Mouse (Mus musculus) gastrocnemius, postnatal 36 days (tissue): ENCODE measurements at regions not wholly inside any gene's neighbourhood (a gene's known extent, or its start where the extent isn't known, plus 50 kb on each side); places are given as distances from the start of the nearest gene placed in this dataset.

Source experiments
- DNase-seq, 2 experiments: peaks; one replicate each; pipeline ENCODE4 v3.0.0; 2022
- intact Hi-C: fragments of 180-260 bp; cut with DNase I; formaldehyde crosslinking; loops from one replicate; pipeline ENCODE4 v1.15.1; 2025

- no peak for DNase-seq
- intact Hi-C loops = no loop called here
These were observed 79.1 kb upstream of the Pja1 start for GRCm38 (mm10) chrX:99550057-99550760.

GRCm38 (mm10) chrX:99548284-99549019, 77.4 kb upstream of the Pja1 start:
- intact Hi-C loops = no loop called here
- DNase-seq = no peak

GRCm38 (mm10) chrX:99544410-99544809, 73.3 kb upstream of the Pja1 start:
- intact Hi-C loops = loop anchor here (5.0 kb wide), 1 partner anchor 557 kb away; no protein-coding TSS in a partner anchor
- DNase-seq = no peak

- intact Hi-C loops = loop anchor here (5.0 kb wide), 1 partner anchor 555 kb away; no protein-coding TSS in a partner anchor
- no peak for DNase-seq
These were observed 70.8 kb upstream of the Pja1 start for GRCm38 (mm10) chrX:99541916-99542315.

GRCm38 (mm10) chrX:99540087-99540576, 69.1 kb upstream of the Pja1 start:
- no peak for DNase-seq
- intact Hi-C loops = loop anchor here (5.0 kb wide), 1 partner anchor 553 kb away; no protein-coding TSS in a partner anchor

GRCm38 (mm10) chrX:99539684-99540083, 68.6 kb upstream of the Pja1 start:
- no peak for DNase-seq
- intact Hi-C loops = loop anchor here (5.0 kb wide), 1 partner anchor 552 kb away; no protein-coding TSS in a partner anchor

GRCm38 (mm10) chrX:99537814-99538213, 66.7 kb upstream of the Pja1 start:
- no peak for DNase-seq

GRCm38 (mm10) chrX:99534922-99535321, 63.8 kb upstream of the Pja1 start:
- intact Hi-C loops = loop anchor here (5.0 kb wide), 1 partner anchor 122 kb away; no protein-coding TSS in a partner anchor
- no peak for DNase-seq

More at GRCm38 (mm10) chrX:99537814-99538213, 66.7 kb upstream of the Pja1 start:
- intact Hi-C loops = no loop called here

GRCm38 (mm10) chrX:99531154-99531553, 60.1 kb upstream of the Pja1 start:
- intact Hi-C loops = loop anchor here (5.0 kb wide), 1 partner anchor 126 kb away; no protein-coding TSS in a partner anchor
- no peak for DNase-seq

GRCm38 (mm10) chrX:99530511-99530910, 59.4 kb upstream of the Pja1 start:
- intact Hi-C loops = loop anchor here (5.0 kb wide), 1 partner anchor 127 kb away; no protein-coding TSS in a partner anchor
- no peak for DNase-seq

GRCm38 (mm10) chrX:99523306-99523705, 52.2 kb upstream of the Pja1 start:
- no peak for DNase-seq
- intact Hi-C loops = loop anchor here (1.0 to 5.0 kb wide), 2 partner anchors 121 to 388 kb away; no protein-coding TSS in a partner anchor

GRCm38 (mm10) chrX:99522830-99523229, 51.8 kb upstream of the Pja1 start:
- DNase-seq = peak; percentile 48 to 50
- intact Hi-C loops = loop anchor here (1.0 to 5.0 kb wide), 2 partner anchors 121 to 388 kb away; no protein-coding TSS in a partner anchor

GRCm38 (mm10) chrX:99522289-99522688, 51.2 kb upstream of the Pja1 start:
- DNase-seq = no peak
- intact Hi-C loops = loop anchor here (5.0 kb wide), 1 partner anchor 120 kb away; no protein-coding TSS in a partner anchor

- no peak for DNase-seq
- intact Hi-C loops = loop anchor here (5.0 kb wide), 1 partner anchor 120 kb away; no protein-coding TSS in a partner anchor
These were observed 50.8 kb upstream of the Pja1 start for GRCm38 (mm10) chrX:99521866-99522265.
